Mouse (Mus musculus) heart, postnatal 14 days (tissue): Measurements from ENCODE around the gene Garnl3. TPM values are rescaled to one million over a fixed set of nuclear protein-coding genes. Genes with fewer than 3 reads are reported as not detected.
"Not testable (repeated sequence)": the region's sequence is repeated elsewhere in the genome, so short reads cannot be mapped to it uniquely, and the experiment has no call there.

Source experiments
- DNase-seq, 2 experiments: peaks; one replicate each; pipeline ENCODE4 v3.0.0; 2021 to 2022
- intact Hi-C: fragments of 180-260 bp; cut with DNase I; formaldehyde crosslinking; loops from one replicate; pipeline ENCODE4 v1.15.1; 2025
- total RNA-seq, 2 experiments: library from RNA; stranded (reverse); gene quantifications; 2 replicates each; pipeline ENCODE4 v1.2.3; 2021

Gene Garnl3
- total RNA-seq, 2 experiments from 2014 or later: 4.1 to 4.2 TPM

DNA sequence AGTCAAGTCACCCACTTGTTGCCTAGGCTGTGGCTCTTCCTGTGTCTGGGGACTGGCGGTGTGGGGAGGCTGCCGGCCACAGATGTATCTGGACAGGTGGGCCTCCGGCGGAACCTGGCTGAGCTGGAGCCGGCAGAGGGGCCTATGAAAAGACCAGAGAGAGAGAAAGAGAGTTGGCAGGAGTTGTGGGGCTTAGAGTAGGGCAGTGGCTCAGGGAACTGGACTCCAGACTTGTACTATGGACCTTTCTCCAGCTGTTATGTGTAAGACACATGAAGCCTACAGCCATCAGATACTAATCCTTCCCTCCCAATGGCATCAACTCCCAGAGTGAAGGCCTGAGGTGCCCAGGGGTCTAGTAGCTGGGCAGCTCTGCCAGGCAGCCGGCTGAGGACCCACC lies 27.4 kb upstream of the Garnl3 start:
- intact Hi-C loops: loop anchor here (5.0 kb wide), 1 partner anchor 73 kb away; no protein-coding TSS in a partner anchor
- DNase-seq: no peak

GRCm38 (mm10) chr2:33156283-33156781 lies 24.9 kb upstream of the Garnl3 start:
- intact Hi-C loops: loop anchor here (5.0 kb wide), 1 partner anchor 76 kb away; no protein-coding TSS in a partner anchor
- no peak for DNase-seq

DNA sequence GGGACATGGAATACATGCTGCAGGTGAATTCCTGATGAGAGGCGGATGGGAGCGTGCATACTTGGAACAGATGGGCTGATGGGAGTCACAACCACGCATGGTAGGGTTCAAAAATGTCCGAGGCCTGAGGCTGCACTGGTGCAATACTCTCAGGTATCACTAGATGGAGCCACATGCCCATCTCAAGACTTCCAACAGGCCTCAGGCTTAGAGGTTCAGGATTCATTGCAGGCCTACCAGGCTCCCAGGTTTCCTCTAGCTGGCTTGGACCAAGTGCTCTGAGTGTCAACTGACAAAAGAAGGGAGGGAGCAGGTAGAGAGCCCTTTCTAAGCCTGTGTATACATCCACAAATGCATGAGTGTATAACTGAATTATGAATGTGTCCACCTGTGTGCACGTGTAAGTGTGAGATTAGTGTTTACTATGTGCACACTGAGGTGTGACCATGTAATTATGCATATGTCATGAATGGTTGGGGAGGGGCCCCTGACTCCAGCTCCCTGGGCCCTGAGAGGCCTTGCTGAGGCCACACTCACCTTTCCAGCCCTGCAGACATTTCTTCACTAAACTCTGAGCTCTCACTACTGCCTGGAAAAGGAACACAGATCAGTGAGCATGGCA lies 23.4 kb upstream of the Garnl3 start:
- peak; percentile 74 to 86 for DNase-seq
- intact Hi-C loops: loop anchor here (1.0 to 5.0 kb wide), 4 partner anchors 62 to 248 kb away; partner anchors contain the start of gene Angptl2

DNA sequence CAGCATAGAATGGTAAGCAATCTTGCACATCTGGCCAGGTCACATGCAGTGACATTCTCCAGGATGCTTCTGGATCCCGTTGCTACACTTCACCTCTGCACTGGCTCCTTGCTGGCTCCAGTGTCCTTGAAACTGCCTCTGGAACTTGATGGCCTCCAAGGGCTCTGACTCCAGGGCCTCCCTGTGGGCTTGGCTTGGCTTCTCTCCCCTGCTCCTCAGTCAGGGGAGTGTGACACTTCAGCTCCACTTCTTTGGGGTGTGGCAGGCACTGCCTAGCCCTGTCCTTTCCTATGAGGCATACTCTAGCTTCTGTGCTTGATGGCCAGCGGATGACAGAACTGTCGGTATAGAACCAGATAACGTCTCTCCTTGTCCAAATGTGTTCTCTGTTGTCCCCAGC lies 15.5 kb upstream of the Garnl3 start:
- intact Hi-C loops: no loop called here
- no peak for DNase-seq

DNA sequence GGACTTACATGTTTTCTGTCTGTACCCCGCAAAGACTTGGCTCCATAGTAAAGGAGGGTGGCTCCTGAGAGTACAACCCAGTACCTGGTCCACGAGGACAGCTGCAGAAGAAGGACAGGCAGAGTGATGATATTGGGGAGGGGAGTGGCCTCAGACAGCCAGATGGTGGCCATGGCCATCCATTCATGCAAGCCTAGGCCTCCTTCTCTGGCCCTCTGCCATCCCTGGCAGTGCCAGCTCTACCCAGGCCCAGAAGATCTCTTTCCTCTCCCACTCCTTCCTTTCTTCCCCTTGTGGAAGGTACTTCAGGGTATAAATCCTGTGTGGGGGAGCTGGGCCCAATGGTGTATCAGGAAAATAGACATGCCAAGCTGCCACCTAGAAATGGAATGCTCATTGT lies 11.8 kb upstream of the Garnl3 start:
- intact Hi-C loops: no loop called here
- no peak for DNase-seq

DNA sequence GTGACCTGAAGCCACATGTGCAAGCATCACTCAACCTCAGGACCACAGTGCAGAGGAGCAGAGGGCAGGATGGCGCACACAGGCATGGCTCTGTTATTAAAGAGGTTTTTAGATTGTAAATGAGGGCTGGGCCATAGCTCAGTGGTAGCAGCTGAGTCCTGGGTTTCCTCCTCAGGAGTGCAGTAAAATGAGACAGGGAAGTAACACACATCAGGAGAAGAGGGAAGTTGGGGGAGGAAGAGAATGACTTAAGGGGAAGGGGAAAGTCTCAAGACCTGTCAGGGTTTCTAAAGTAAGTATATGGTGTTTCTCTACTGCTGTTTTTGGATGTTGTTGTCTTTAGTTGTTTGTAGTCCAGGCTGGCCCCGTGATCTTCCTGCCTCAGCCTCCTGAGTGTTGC lies 7.0 kb upstream of the Garnl3 start:
- intact Hi-C loops: no loop called here
- DNase-seq: no peak

GRCm38 (mm10) chr2:33137731-33138130 lies 6.3 kb upstream of the Garnl3 start:
- intact Hi-C loops: no loop called here
- no peak for DNase-seq

- DNase-seq: no peak
- intact Hi-C loops: no loop called here
These were observed 5.8 kb upstream of the Garnl3 start for GRCm38 (mm10) chr2:33137244-33137643.

GRCm38 (mm10) chr2:33136366-33136765 lies 4.9 kb upstream of the Garnl3 start:
- intact Hi-C loops: no loop called here
- DNase-seq: no peak

- intact Hi-C loops: loop anchor here (5.0 kb wide), 1 partner anchor 153 kb away; the partner anchor contains the start of gene Slc2a8
- no peak for DNase-seq
These were observed 3.5 kb upstream of the Garnl3 start for GRCm38 (mm10) chr2:33134766-33135490.

- intact Hi-C loops: loop anchor here (5.0 kb wide), 1 partner anchor 150 kb away; the partner anchor contains the start of gene Slc2a8
- DNase-seq: no peak
These were observed 852 bp upstream of the Garnl3 start for GRCm38 (mm10) chr2:33132306-33132705.

- intact Hi-C loops: loop anchor here (2.0 to 5.0 kb wide), 2 partner anchors 106 to 149 kb away; partner anchors contain the start of gene Slc2a8
- DNase-seq: peak; percentile 95 to 98
These were observed 649 bp downstream of the Garnl3 start for GRCm38 (mm10) chr2:33130526-33131483.

DNA sequence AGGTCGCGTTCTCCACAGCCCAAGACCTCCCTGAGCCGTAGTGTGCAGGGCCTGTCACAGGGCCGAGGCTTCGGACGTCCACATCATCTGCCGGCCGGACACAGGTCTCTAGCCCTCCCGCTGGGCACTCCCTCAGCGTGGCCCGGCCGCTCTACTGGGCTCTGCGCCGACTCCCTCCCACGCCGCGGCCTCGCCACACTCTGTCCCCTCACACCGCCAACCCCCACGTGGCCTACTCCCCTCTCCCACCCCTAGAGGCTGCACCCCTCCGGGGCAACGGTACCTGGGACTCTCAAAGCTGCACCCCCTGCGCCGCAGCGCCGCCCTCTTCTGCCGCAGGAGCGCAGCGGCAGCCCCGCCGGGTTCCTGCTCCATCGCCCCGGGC lies 1.3 kb downstream of the Garnl3 start:
- no peak for DNase-seq
- intact Hi-C loops: loop anchor here (2.0 to 5.0 kb wide), 2 partner anchors 105 to 148 kb away; partner anchors contain the start of gene Slc2a8

DNA sequence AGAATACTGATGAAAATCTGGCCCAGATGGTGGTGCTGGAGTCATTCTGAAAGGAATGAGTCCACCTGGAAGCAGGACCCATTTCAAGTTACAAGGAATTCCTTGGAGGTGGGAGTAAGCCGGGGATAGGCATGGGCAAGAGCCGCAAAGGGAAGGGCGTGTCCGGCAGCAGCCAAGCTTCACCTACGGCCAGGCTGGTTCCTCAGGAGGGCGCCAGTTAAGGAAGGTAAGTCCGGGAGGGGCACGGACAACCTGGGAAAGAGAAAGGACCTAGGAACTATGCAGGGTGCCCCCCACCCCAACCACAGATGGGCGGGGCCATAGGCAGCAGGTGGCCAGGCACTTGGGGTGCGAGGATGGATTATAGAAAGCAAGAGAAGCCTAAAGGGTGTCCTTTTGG lies 1.8 kb downstream of the Garnl3 start:
- DNase-seq: no peak
- intact Hi-C loops: loop anchor here (2.0 to 5.0 kb wide), 2 partner anchors 105 to 147 kb away; partner anchors contain the start of gene Slc2a8

GRCm38 (mm10) chr2:33129005-33129404 lies 2.4 kb downstream of the Garnl3 start:
- intact Hi-C loops: no loop called here
- no peak for DNase-seq

GRCm38 (mm10) chr2:33127271-33127670 lies 4.2 kb downstream of the Garnl3 start:
- intact Hi-C loops: no loop called here
- no peak for DNase-seq

GRCm38 (mm10) chr2:33122856-33123255 lies 8.6 kb downstream of the Garnl3 start:
- no peak for DNase-seq
- intact Hi-C loops: no loop called here

GRCm38 (mm10) chr2:33100536-33100935 lies 30.9 kb downstream of the Garnl3 start:
- intact Hi-C loops: no loop called here
- DNase-seq: no peak

DNA sequence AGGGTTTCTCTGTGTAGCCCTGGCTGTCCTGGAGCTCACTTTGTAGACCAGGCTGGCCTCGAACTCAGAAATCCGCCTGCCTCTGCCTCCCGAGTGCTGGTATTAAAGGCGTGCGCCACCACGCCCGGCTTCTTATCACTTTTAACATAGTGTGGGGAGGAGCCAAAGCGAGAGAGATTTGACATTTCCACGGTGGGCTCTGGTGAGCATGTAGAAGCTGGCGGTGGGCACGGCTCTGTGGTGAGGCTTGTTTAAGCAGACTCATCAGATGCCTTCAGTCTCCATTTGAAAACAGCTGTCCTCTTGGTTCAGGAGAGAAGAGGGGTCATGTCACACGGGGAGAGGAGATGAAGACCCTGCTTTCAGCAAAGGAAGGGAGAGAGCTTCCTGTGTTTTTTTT lies 34.1 kb downstream of the Garnl3 start:
- DNase-seq, intact Hi-C loops: not testable (repeated sequence)

- no peak for DNase-seq
- intact Hi-C loops: no loop called here
These were observed 36.2 kb downstream of the Garnl3 start for GRCm38 (mm10) chr2:33095221-33095671.
